Mouse (Mus musculus): ENCODE results near the gene Drap1.

The Drap1 gene

DNA sequence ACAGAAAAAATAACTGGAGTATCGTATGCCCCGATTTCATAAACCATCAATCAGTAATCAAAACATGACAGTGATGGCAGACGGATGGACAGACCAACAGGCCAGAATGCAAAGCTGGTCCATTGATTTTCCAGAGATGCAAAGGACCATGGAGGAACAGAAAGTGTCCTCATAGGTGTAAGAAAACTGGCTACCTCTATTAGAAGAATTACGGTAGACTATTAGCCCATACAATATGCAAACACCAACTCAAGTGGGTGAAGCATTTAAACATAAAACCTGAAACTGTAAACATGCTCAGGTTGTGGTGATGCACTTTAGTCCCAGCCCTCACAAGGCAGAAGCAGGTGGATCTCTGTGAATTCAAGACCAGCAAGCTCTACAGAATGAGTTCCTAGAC, 29.4 kb downstream of the Drap1 start:
- in situ Hi-C loops (cut with MboI; ENCODE audit: low pct_unique_long_range_greater_than_20kb in 1 of 2, low sequenced_read_pairs in 2 of 2, unreplicated experiment in 1 of 2) = no loop called here

DNA sequence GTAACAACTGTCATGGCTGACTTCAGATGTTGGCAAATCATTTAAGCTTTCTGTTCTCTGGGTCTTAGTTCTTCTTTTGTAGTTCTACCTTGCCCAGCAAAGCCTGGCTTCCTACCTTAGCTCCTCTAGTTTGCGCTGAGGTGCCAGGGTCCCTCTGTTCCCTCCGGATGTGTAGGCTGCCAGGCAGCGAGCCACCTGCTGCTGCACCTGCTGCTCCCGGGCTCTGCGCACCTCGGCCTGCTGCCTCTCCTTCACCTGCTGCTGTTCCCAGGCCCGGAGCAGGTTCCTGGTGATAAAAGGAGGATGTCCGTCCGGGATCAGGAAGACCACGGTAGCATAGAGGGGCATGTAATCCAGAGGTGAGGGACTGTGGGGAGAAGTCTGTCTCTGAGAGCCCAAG, 30.6 kb downstream of the Drap1 start:
- in situ Hi-C loops (cut with MboI; ENCODE audit: low pct_unique_long_range_greater_than_20kb in 1 of 2, low sequenced_read_pairs in 2 of 2, unreplicated experiment in 1 of 2) = no loop called here

DNA sequence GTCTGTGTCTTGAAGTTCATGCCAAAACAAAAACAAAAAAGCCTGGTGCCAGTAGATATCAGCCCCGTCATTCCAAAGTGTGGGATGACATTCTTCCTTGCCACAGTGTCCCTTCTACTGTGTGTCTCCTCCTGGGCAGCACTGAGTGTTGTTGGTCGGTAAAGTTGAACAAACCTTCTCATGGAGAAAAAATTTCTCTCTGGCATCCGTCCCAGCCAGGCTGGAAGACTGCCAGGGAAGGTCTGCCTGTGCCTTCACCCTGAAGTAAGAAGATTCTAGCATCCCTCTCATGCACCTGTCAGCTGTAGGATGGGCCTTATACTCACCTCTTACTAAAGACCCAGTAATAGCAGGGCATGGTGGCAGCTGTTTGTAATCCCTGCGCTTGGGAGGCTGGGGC, 31.9 kb downstream of the Drap1 start:
- in situ Hi-C loops (cut with MboI; ENCODE audit: low pct_unique_long_range_greater_than_20kb in 1 of 2, low sequenced_read_pairs in 2 of 2, unreplicated experiment in 1 of 2) = no loop called here

DNA sequence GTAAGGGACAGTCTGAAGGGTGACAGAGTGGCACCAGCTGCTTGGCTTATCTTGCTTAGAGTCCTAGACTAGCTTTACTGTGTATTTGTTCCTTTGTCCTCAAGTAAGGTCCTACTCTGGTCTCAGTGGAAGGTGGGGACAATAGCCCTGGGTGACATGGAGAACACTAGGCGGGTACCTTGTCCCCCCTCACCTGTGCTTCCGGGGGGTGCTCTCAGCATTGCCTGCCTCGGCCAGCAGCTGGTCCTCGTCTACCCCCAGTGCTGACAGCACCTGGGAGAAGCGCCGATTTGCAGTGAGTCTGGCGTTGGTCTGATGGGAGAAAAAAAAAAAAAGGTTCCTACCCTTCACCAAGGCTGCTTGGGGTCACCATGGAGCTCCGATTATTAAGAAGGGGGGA, 34.4 kb downstream of the Drap1 start:
- in situ Hi-C loops (cut with MboI; ENCODE audit: low pct_unique_long_range_greater_than_20kb in 1 of 2, low sequenced_read_pairs in 2 of 2, unreplicated experiment in 1 of 2) = no loop called here

DNA sequence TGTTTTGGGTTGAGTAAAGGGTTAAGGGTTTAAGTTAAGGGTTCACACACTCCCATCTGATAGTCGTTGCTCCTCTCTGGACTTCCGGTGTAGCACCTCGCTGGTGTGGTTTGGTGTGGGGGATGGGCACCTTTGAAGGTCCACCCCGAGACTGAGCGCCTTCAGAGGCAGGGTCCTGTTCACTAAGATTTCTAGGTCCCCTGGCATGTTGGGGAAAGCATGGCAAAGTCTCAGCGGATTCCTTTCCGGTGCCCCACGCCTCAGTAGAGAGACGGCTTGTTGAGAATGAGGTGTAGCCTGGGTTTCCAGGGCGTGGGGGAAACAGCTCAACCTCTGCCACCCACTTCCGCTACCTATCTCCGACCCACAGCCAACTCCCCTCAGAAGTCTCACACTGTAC, 35.1 kb downstream of the Drap1 start:
- in situ Hi-C loops (cut with MboI; ENCODE audit: low pct_unique_long_range_greater_than_20kb in 1 of 2, low sequenced_read_pairs in 2 of 2, unreplicated experiment in 1 of 2) = no loop called here

DNA sequence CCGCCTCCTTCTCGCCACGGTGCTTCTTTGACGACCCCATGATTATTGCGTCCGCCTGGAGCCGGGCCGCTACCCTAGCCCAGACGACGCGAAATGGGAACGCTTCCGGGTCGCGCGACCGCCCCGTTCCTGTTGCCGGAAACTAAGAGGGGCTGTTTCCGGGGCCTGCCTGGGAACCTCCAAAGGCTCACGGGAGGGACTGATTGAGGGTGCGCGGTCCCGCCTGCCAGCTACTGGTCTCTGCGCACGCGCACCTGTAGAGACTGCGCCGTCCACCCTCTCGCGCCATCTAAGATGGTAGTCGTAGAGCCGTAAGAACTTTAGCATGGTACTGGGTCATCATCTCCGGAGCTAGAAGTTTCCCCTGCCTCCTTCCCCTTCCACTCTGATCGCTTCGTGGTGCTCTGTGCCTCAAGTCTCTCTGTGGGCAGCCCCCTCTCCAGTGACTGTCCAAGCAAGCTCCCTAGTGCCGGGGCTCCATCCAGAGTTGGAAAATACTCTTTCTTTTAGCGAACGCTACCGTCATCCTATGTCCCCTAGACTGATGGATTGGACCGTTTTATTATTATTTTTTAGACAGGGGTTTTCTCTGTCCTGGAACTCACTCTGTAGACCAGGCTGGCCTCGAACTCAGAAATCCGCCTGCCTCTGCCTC, 36.1 kb downstream of the Drap1 start, which contains the start of gene Sart1:
Gene Sart1 (minus strand): TSS at position 116 of the 655 bp plus-strand sequence.
- in situ Hi-C loops (cut with MboI; ENCODE audit: low pct_unique_long_range_greater_than_20kb in 1 of 2, low sequenced_read_pairs in 2 of 2, unreplicated experiment in 1 of 2) = no loop called here

DNA sequence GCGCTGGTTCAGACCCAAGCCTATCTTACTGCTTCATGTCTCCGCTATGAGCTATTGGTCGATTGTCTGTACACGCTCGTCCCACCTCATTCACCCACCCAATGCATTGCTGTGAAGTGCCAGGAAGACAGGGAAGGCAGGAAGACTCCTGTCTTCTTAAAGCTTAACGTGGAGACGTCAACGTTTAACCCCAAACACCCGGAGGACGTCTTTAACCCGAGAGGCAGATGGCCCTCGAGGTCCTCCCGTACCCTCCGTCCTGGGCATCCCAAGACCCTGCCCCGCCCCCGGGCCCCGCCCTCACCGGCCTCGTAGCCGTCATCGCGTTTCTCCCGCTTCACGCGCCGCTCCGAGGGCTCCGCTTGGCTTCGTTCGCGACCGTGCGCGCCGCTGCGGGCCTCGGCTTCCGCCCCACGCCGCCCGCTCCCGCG, 36.8 kb downstream of the Drap1 start:
- in situ Hi-C loops (cut with MboI; ENCODE audit: low pct_unique_long_range_greater_than_20kb in 1 of 2, low sequenced_read_pairs in 2 of 2, unreplicated experiment in 1 of 2) = no loop called here

DNA sequence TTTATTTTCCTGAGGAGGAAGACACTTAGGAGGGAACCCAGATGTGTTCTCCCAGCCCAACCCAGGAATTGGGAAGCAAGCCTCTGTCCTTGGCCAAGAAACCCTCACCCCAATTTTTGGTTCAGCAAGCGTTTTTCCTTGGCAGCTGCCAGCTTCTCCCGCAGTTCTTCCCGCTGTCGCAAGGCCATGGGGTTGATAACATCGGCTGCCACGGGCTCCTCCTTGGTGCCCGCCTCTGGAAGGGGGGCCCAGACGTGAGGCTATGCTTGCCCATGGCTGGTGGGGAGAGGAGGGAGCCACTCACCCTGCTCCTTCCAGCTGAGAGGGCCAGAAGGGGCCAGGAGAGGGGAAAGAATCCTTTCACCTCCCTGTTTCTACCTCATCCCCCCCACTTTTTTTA, 40.1 kb downstream of the Drap1 start:
- in situ Hi-C loops (cut with MboI; ENCODE audit: low pct_unique_long_range_greater_than_20kb in 1 of 2, low sequenced_read_pairs in 2 of 2, unreplicated experiment in 1 of 2) = no loop called here

DNA sequence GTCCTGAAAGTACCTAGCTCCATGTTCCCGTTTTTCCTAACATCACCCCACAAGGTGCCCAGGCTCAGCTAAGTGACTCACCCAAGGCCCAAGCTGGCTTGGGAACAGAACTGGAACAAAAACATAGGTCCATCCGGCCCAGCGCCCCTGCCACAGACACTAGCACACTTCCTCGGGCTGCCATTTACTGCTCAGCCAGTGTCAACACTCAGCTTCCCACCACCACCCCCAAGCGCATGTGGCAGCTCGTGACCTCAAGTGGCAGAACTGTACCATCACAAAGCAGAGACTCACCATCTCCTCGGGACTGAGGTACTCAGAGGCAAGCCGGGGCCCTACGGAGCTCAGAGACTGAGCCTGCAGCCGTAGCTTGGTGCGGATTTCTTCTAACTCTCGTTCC, 41.5 kb downstream of the Drap1 start:
- in situ Hi-C loops (cut with MboI; ENCODE audit: low pct_unique_long_range_greater_than_20kb in 1 of 2, low sequenced_read_pairs in 2 of 2, unreplicated experiment in 1 of 2) = no loop called here

DNA sequence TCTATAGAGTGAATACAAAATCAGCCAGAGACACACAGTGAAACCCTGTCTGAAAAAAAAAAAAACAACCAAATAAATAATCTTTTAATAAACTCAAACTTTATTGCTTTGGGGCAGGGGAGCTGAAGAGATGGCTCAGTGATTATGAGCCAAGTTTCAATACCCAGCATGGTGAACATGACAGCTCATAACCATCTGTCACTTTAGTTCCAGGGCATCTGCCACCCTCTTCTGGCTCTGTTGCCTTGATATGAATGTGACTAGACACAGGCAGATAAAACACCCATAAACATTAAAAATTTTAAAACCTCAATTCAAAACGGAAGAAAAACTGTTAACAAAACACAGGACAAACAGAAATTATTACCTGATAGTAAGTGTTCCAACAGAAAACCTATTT, 47.3 kb downstream of the Drap1 start:
- in situ Hi-C loops (cut with MboI; ENCODE audit: low pct_unique_long_range_greater_than_20kb in 1 of 2, low sequenced_read_pairs in 2 of 2, unreplicated experiment in 1 of 2) = no loop called here

DNA sequence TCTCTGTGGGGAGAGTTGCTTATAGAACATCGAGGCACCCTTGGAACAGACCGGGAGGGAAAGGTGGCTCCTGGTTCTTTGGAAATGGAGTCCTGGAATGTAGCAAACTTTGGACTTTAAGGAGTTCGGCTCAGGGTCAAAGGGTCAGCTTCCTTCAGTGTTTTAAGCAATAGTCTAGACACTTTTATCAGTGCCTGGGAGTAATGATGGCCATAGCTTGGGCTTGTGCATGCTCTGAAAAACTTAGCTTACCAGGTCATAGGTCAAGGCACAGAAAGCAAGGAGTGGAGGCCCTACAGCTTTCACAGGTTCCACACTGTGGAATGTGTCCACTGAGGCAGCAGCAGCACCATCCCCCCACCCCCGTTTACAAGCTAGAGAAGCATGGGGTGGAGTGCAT, 50.0 kb downstream of the Drap1 start:
- in situ Hi-C loops (cut with MboI; ENCODE audit: low pct_unique_long_range_greater_than_20kb in 1 of 2, low sequenced_read_pairs in 2 of 2, unreplicated experiment in 1 of 2) = no loop called here

DNA sequence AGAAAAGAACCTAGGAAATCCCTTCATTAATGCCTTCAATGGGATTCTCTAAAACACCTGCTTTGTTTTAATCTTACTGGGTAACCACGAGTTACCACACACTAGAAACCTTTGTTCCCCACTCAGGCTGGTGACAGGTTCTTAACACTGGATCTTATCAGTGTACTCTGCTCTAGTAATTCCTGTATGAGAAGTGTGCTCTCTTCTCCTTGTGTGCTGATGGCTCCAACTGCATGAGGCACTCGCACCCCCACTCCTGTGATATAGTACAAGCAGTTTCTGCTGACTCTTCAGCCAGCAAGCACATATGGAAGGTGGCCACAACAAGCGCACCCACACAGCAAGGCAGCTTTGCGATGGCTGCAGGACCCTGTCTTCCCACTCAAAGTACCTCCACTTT, 50.6 kb downstream of the Drap1 start:
- in situ Hi-C loops (cut with MboI; ENCODE audit: low pct_unique_long_range_greater_than_20kb in 1 of 2, low sequenced_read_pairs in 2 of 2, unreplicated experiment in 1 of 2) = no loop called here
